Mouse (Mus musculus) G1E (cell line): ENCODE measurements around the gene 4931428F04Rik.

Source experiments
- CTCF ChIP-seq: IDR thresholded peaks from 2 replicates; pipeline ENCODE4 v1.5.1; 2012; ENCODE audit warnings: low read depth, low read length, inconsistent platforms, mixed read lengths
- GATA1 ChIP-seq: IDR thresholded peaks from 2 replicates; pipeline ENCODE4 v1.6.1; 2012; ENCODE audit warnings: borderline replicate concordance, low read length, inconsistent platforms, mixed read lengths

DNA sequence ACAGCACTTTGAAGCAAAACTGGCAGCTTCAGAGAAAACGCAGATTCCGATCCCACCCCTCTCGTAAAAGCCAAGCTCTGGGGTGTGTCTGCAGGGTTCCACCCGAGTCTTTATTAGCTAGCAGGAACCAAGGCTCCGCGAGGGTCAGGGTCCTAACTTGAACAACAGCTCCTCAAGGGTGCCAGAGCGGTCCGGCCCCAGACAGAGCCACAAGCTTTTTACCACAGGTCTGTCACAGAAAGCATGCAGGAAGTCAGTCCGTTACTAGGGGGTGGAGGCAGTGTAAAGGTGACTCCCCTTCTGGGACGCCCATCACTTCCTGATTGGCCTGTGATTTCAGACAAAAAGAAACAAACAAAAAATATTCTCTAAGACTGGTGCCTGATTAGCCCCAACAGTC is 24.5 kb downstream of the 4931428F04Rik start:
- TF ChIP-seq CTCF, result no peak
- TF ChIP-seq GATA1, result no peak
